Mouse (Mus musculus): ENCODE results near the gene Cacnb3. TPM values are rescaled to one million over a fixed set of nuclear protein-coding genes. Genes with fewer than 3 reads are reported as not detected.

The Cacnb3 gene
- polyA plus RNA-seq, 1 experiment from 2014 or later = 41.3 TPM

- Histone ChIP-seq H3K4me3 (ENCODE audit: low read depth, low read length) (no peak overlapping the region), H3K9me3 (ENCODE audit: control insufficient read depth, low read length) (no peaks in the 10 kb centered on the region), H3K36me3 (ENCODE audit: control insufficient read depth, insufficient read depth, low read length) (peaks cover 5% of the 10 kb centered on the region; the same call in 1 of the 2 replicates), H3K9ac (ENCODE audit: low read depth, low read length) (no peak overlapping the region), H3K4me1 (replicated peaks; ENCODE audit: control insufficient read depth, insufficient read depth, low read length) (peaks cover 7% of the 10 kb centered on the region), H3K27me3 (ENCODE audit: control insufficient read depth, insufficient read depth, low read length) (no peaks in the 10 kb centered on the region), H3K27ac (ENCODE audit: low read depth, low read length) (no peak overlapping the region), H3K4me2 (replicated peaks; ENCODE audit: low read depth, low read length) (no peak overlapping the region)
- no peak for DNase-seq (ENCODE audit: low spot score)
- ATAC-seq (ENCODE audit: low FRiP score) = no peak
- 70% methylated on average over 9 of the region's 9 CpGs for WGBS
Observed at GRCm38 (mm10) chr15:98606739-98607138, 23.9 kb upstream of the Cacnb3 start.

DNA sequence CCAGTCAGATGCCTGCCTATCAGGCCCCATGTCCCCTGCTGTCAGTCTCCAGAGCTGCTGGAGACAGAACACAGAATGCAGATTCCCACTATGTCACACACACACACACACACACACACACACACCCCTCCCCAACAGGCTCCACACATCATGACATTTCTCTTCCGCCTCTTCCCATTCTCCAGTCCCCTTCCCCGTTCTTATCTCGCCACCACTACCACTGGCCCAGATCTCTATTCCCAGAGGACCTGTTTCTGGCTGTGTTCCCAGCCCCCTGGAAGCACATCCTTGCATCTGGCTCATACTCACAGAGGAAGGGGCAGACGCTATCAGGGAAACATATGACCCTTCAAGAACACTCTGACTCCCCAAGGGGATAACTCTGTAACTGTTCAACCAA, 23.1 kb upstream of the Cacnb3 start:
- H3K9ac ChIP-seq (ENCODE audit: low read depth, low read length) = peak overlapping the region; percentile 64; the same call in 1 of the 2 replicates
- no peak overlapping the region for H3K27ac ChIP-seq (ENCODE audit: low read depth, low read length)
- H3K27me3 ChIP-seq (ENCODE audit: control insufficient read depth, insufficient read depth, low read length) = no peaks in the 10 kb centered on the region
- WGBS = 51% methylated on average over 4 of the region's 4 CpGs
- H3K4me3 ChIP-seq (ENCODE audit: low read depth, low read length) = peak overlapping the region; percentile 88
- ATAC-seq (ENCODE audit: low FRiP score) (no peak), DNase-seq (ENCODE audit: low spot score) (no peak)
- no peaks in the 10 kb centered on the region for H3K9me3 ChIP-seq (ENCODE audit: control insufficient read depth, low read length)
- peaks cover 7% of the 10 kb centered on the region for H3K4me1 ChIP-seq (replicated peaks; ENCODE audit: control insufficient read depth, insufficient read depth, low read length)
- H3K36me3 ChIP-seq (ENCODE audit: control insufficient read depth, insufficient read depth, low read length) = peaks cover 5% of the 10 kb centered on the region; the same call in 1 of the 2 replicates
- H3K4me2 ChIP-seq (replicated peaks; ENCODE audit: low read depth, low read length) = peak overlapping the region; percentile 69

DNA sequence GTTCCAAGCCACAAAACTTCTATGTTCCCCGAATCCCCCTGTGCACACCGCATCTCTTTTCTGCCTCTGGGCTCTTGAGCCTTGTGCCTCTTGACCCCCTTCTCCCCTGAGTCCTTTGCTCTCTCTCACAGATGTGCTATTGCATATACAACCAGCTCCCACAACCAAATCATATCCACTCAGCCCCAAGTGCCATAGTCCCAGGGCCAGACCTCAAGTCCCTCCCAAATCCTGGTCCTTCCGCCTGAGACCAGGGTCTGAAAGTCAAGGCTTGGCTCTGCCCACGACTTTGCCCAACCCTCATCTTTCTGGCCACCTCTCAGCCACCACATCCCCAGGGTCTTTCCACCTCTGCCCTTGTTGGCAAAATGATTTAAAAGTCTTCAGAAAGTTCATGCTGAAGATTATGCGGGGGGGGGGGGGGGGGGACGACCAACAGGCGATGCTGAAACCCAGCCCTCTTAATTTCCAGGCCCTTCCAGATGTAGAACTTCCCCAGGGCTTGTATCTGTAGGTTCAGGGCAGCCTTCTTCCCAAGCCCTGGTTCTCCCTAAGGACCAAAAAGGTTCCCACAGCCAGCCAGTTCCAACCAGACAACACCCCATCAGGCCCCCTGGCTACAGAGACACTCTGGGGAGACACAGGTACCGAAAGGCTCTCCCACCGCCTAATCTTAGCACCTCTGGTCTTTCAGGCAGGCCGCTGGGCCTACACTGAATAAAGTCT, 22.4 kb upstream of the Cacnb3 start:
- DNase-seq (ENCODE audit: low spot score) = peak; percentile 13
- Histone ChIP-seq H3K4me1 (replicated peaks; ENCODE audit: control insufficient read depth, insufficient read depth, low read length) (peaks cover 7% of the 10 kb centered on the region), H3K36me3 (ENCODE audit: control insufficient read depth, insufficient read depth, low read length) (peaks cover 5% of the 10 kb centered on the region; the same call in 1 of the 2 replicates), H3K4me3 (ENCODE audit: low read depth, low read length) (peak overlapping the region; percentile 88), H3K9ac (ENCODE audit: low read depth, low read length) (peak overlapping the region; percentile 64), H3K27ac (ENCODE audit: low read depth, low read length) (peak overlapping the region; percentile 84), H3K9me3 (ENCODE audit: control insufficient read depth, low read length) (no peaks in the 10 kb centered on the region), H3K27me3 (ENCODE audit: control insufficient read depth, insufficient read depth, low read length) (no peaks in the 10 kb centered on the region), H3K4me2 (replicated peaks; ENCODE audit: low read depth, low read length) (peak overlapping the region; percentile 69)
- ATAC-seq (ENCODE audit: low FRiP score) = no peak; the same call in none of the 2 replicates
- 16% methylated on average over 8 of the region's 10 CpGs for WGBS

- WGBS = 0% methylated on average over 9 of the region's 26 CpGs
- Histone ChIP-seq H3K27me3 (ENCODE audit: control insufficient read depth, insufficient read depth, low read length) (no peaks in the 10 kb centered on the region), H3K4me3 (ENCODE audit: low read depth, low read length) (peak overlapping the region; percentile 88), H3K9me3 (ENCODE audit: control insufficient read depth, low read length) (no peaks in the 10 kb centered on the region), H3K36me3 (ENCODE audit: control insufficient read depth, insufficient read depth, low read length) (peaks cover 3% of the 10 kb centered on the region; the same call in 1 of the 2 replicates), H3K27ac (ENCODE audit: low read depth, low read length) (peak overlapping the region; percentile 84), H3K4me2 (replicated peaks; ENCODE audit: low read depth, low read length) (peak overlapping the region; percentile 69), H3K9ac (ENCODE audit: low read depth, low read length) (peak overlapping the region; percentile 64), H3K4me1 (replicated peaks; ENCODE audit: control insufficient read depth, insufficient read depth, low read length) (peaks cover 7% of the 10 kb centered on the region)
- ATAC-seq (ENCODE audit: low FRiP score) (peak; percentile 56), DNase-seq (ENCODE audit: low spot score) (peak; percentile 58)
Observed at GRCm38 (mm10) chr15:98608784-98609250, 21.8 kb upstream of the Cacnb3 start.

DNA sequence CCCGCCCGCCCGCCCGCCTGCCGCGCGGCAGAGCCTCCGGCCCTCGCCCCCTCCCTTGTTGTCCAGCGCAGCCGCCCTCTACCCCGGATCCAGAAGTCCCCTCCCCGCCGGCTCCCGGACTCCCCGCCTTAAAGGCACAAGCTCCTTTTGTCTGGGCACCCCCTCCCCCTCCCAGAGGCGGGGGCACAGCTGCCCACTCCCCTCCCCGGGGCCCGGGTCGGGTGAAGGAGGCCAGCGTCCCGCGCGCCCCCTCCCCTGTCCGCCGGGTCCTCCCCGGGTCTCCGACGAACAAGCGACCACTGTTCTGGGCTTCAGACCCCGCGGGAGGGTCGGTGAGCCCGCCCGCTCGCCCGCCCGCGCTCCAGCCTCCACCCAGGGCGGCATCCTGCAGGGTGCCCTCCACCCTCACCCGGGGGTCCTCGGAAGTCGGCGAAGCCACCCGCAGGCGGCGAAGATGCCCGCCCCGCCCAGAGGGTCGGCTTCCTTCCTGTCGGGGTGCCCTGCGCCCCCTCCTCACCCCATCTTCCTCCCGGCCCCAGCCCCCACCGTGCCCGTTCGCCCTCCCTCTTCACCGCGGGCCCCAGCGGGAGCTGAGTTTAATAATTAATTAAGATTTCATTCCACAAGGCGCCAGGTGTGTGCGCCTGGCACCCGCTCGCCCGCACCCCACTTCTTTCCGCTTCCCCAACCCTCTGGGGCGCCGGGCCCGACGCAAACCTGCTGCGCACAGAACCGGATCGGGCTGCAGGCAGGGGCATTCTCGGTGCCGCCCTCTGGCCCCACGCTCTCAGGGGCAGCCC, 21.1 kb upstream of the Cacnb3 start, which contains the start of gene Adcy6:
Gene Adcy6 (minus strand): TSS at position 746 of the 800 bp plus-strand sequence.
- Histone ChIP-seq H3K4me2 (replicated peaks; ENCODE audit: low read depth, low read length) (peak within 1 kb of the TSS; percentile 69), H3K27me3 (ENCODE audit: control insufficient read depth, insufficient read depth, low read length) (no peaks in the 10 kb centered on the region), H3K9ac (ENCODE audit: low read depth, low read length) (peak within 1 kb of the TSS; percentile 64), H3K27ac (ENCODE audit: low read depth, low read length) (peak within 1 kb of the TSS; percentile 84), H3K4me1 (replicated peaks; ENCODE audit: control insufficient read depth, insufficient read depth, low read length) (peaks cover 7% of the 10 kb centered on the region), H3K36me3 (ENCODE audit: control insufficient read depth, insufficient read depth, low read length) (no peaks in the 10 kb centered on the region), H3K4me3 (ENCODE audit: low read depth, low read length) (peak within 1 kb of the TSS; percentile 88), H3K9me3 (ENCODE audit: control insufficient read depth, low read length) (no peaks in the 10 kb centered on the region)
- ATAC-seq (ENCODE audit: low FRiP score) (peak; percentile 87), DNase-seq (ENCODE audit: low spot score) (peak; percentile 88)
- WGBS = under 1% methylated on average over 45 of the region's 75 CpGs

GRCm38 (mm10) chr15:98610131-98610633, 20.5 kb upstream of the Cacnb3 start:
- peak overlapping the region; percentile 84; the same call in 1 of the 2 replicates for H3K27ac ChIP-seq (ENCODE audit: low read depth, low read length)
- ATAC-seq (ENCODE audit: low FRiP score) = no peak

GRCm38 (mm10) chr15:98612229-98612628, 18.4 kb upstream of the Cacnb3 start:
- peaks cover 7% of the 10 kb centered on the region for H3K4me1 ChIP-seq (replicated peaks; ENCODE audit: control insufficient read depth, insufficient read depth, low read length)
- WGBS = 96% methylated on average over 3 of the region's 3 CpGs
- H3K36me3 ChIP-seq (ENCODE audit: control insufficient read depth, insufficient read depth, low read length) = no peaks in the 10 kb centered on the region
- H3K27ac ChIP-seq (ENCODE audit: low read depth, low read length) = no peak overlapping the region
- no peaks in the 10 kb centered on the region for H3K27me3 ChIP-seq (ENCODE audit: control insufficient read depth, insufficient read depth, low read length)
- H3K4me2 ChIP-seq (replicated peaks; ENCODE audit: low read depth, low read length) = no peak overlapping the region
- ATAC-seq (ENCODE audit: low FRiP score) (no peak), DNase-seq (ENCODE audit: low spot score) (no peak)
- H3K4me3 ChIP-seq (ENCODE audit: low read depth, low read length) = no peak overlapping the region
- H3K9me3 ChIP-seq (ENCODE audit: control insufficient read depth, low read length) = no peaks in the 10 kb centered on the region
- H3K9ac ChIP-seq (ENCODE audit: low read depth, low read length) = no peak overlapping the region

More at GRCm38 (mm10) chr15:98610131-98610633, 20.5 kb upstream of the Cacnb3 start:
- Histone ChIP-seq H3K4me1 (replicated peaks; ENCODE audit: control insufficient read depth, insufficient read depth, low read length) (peaks cover 7% of the 10 kb centered on the region), H3K9ac (ENCODE audit: low read depth, low read length) (peak overlapping the region; percentile 64), H3K4me2 (replicated peaks; ENCODE audit: low read depth, low read length) (peak overlapping the region; percentile 69), H3K27me3 (ENCODE audit: control insufficient read depth, insufficient read depth, low read length) (no peaks in the 10 kb centered on the region), H3K9me3 (ENCODE audit: control insufficient read depth, low read length) (no peaks in the 10 kb centered on the region), H3K36me3 (ENCODE audit: control insufficient read depth, insufficient read depth, low read length) (no peaks in the 10 kb centered on the region), H3K4me3 (ENCODE audit: low read depth, low read length) (peak overlapping the region; percentile 88)
- 3% methylated on average over 12 of the region's 12 CpGs for WGBS
- no peak for DNase-seq (ENCODE audit: low spot score)

GRCm38 (mm10) chr15:98614551-98614950, 16.1 kb upstream of the Cacnb3 start:
- Histone ChIP-seq H3K27me3 (ENCODE audit: control insufficient read depth, insufficient read depth, low read length) (no peaks in the 10 kb centered on the region; the same call in 1 of the 2 replicates), H3K4me1 (replicated peaks; ENCODE audit: control insufficient read depth, insufficient read depth, low read length) (no peaks in the 10 kb centered on the region), H3K9ac (ENCODE audit: low read depth, low read length) (0 out of 2 replicates have a peak overlapping the region, but pooled peaks have one; percentile 2), H3K36me3 (ENCODE audit: control insufficient read depth, insufficient read depth, low read length) (no peaks in the 10 kb centered on the region), H3K27ac (ENCODE audit: low read depth, low read length) (no peak overlapping the region), H3K4me3 (ENCODE audit: low read depth, low read length) (no peak overlapping the region), H3K4me2 (replicated peaks; ENCODE audit: low read depth, low read length) (no peak overlapping the region), H3K9me3 (ENCODE audit: control insufficient read depth, low read length) (no peaks in the 10 kb centered on the region)
- WGBS = 67% methylated on average over 9 of the region's 9 CpGs
- no peak for DNase-seq (ENCODE audit: low spot score)
- ATAC-seq (ENCODE audit: low FRiP score) = no peak
